Comparison of ENCODE assay signal across 9 mouse cellular contexts in the genomic region with DNA sequence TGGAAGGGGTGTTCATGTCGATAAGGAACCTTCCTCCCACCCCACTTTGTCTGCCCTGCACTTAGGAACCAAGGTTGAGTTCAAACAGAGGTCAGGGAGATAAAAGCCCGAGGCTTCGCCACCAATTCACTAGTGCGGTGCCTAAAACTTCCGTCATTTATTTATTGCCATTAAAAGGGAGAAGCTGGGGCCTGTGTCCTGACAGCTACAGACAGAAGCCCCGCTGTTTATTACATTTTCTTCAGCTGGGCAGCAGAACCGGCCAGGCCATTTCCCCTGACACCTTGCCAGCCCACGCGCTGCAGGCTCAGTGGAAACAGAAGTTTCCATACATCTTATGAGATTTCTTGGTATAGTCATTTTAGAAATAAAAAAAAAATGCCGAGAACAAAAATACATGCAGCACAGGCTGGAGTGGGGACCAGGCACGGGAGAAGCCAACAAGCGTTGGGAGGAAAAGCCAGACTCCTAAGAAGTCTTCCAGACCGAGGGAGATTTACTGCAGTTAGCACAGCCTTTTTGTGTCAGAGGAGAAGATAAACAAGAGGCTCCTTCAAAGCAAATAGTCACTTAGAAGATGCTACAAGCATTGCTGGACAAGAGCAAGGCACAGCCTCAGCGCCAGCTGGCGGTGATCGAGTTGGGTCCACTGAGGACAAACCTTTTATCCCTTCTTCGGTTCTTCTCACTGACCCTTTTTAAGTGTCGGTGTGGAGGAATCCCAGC.
A peak's percentile ranks its signal among the peaks of the same experiment; 100 is the strongest.
DNase-seq lines count a peak whose midpoint lies in the region; ATAC-seq lines count a peak whose summit lies in the region.
"Had no signal": no experiment of that assay in that cellular context is flagged by ENCODE, and none has a peak within 500 bp of the region (broad histone marks: within the 10 kb centered on the region; RNA-seq: fewer than 3 reads in every experiment).

No protein-coding gene starts in this region.

- peak; percentile 2 for DNase-seq in cerebellum, adult 11 months
- peak; percentile 11 to 36 for DNase-seq in adrenal gland, postnatal 36 days
- peak; percentile 40 for DNase-seq in gastrocnemius, postnatal 10 days
- peak; percentile 31 to 42 for DNase-seq in right cerebral cortex, postnatal 10 days (ENCODE audit: low spot score in 2 of 2)
- no peak for DNase-seq in spleen, adult 18-20 months

- no peak overlapping the region for H3K9ac ChIP-seq in intestine, embryonic 15.5 days
- no peak overlapping the region for H3K9ac ChIP-seq in liver, embryonic 12.5 days
- H3K9ac ChIP-seq: midbrain, embryonic 12.5 days had no signal

- WGBS in intestine, embryonic 15.5 days = 6% methylated on average over 18 of the region's 18 CpGs
- 38% methylated on average over 18 of the region's 18 CpGs for WGBS in liver, embryonic 12.5 days (ENCODE audit: insufficient replicate concordance)

- no peak overlapping the region for H3K4me3 ChIP-seq in intestine, embryonic 15.5 days (replicated peaks)
- H3K4me3 ChIP-seq in liver, embryonic 12.5 days = no peak overlapping the region
- H3K4me3 ChIP-seq: midbrain, embryonic 12.5 days had no signal

- H3K9me3 ChIP-seq in intestine, embryonic 15.5 days = no peaks in the 10 kb centered on the region
- no peaks in the 10 kb centered on the region for H3K9me3 ChIP-seq in liver, embryonic 12.5 days (replicated peaks)
- H3K9me3 ChIP-seq: midbrain, embryonic 12.5 days had no signal

- no peak for ATAC-seq in cerebellum, adult (ENCODE audit: insufficient number of reproducible peaks, low FRiP score, low TSS enrichment)
- ATAC-seq in intestine, embryonic 15.5 days = peak; percentile 80
- ATAC-seq in liver, embryonic 12.5 days = no peak

- no peaks in the 10 kb centered on the region for H3K27me3 ChIP-seq in intestine, embryonic 15.5 days (replicated peaks)
- H3K27me3 ChIP-seq in liver, embryonic 12.5 days (replicated peaks) = no peaks in the 10 kb centered on the region
- H3K27me3 ChIP-seq: midbrain, embryonic 12.5 days had no signal

- H3K27ac ChIP-seq in intestine, embryonic 15.5 days = peak overlapping the region; percentile 28
- 0 out of 2 replicates have a peak overlapping the region, but pooled peaks have one; percentile 14 for H3K27ac ChIP-seq in liver, embryonic 12.5 days
- H3K27ac ChIP-seq: midbrain, embryonic 12.5 days had no signal

- peaks cover 18% of the 10 kb centered on the region; the same call in 1 of the 2 replicates for H3K4me1 ChIP-seq in intestine, embryonic 15.5 days (replicated peaks)
- H3K4me1 ChIP-seq in liver, embryonic 12.5 days = peaks cover 5% of the 10 kb centered on the region; the same call in 1 of the 2 replicates

- H3K36me3 ChIP-seq in intestine, embryonic 15.5 days = no peaks in the 10 kb centered on the region
- no peaks in the 10 kb centered on the region for H3K36me3 ChIP-seq in liver, embryonic 12.5 days
- H3K36me3 ChIP-seq: midbrain, embryonic 12.5 days had no signal

- H3K4me2 ChIP-seq in intestine, embryonic 15.5 days (replicated peaks) = peak overlapping the region; percentile 31
- H3K4me2 ChIP-seq in liver, embryonic 12.5 days = no peak overlapping the region
- H3K4me2 ChIP-seq: midbrain, embryonic 12.5 days had no signal

Comparison
In these comparisons a context has a peak if more than half of its experiments do, and no peak if none do; other contexts are left out.
1. DNase-seq: peak in cerebellum, adult 11 months (single experiment), adrenal gland, postnatal 36 days (2 of 2), gastrocnemius, postnatal 10 days (single experiment) and right cerebral cortex, postnatal 10 days (2 of 2); none in spleen, adult 18-20 months (0 of 2).